Mouse (Mus musculus) myocyte (in vitro differentiated cells): Measurements from ENCODE around the gene Rnf43.

Source experiments
- E2F4 ChIP-seq: IDR thresholded peaks from one replicate; pipeline ENCODE4 v1.6.1; 2011; ENCODE audit warnings: mild to moderate bottlenecking, control low read depth, moderate library complexity; ENCODE audit not compliant: insufficient read depth
- POLR2A ChIP-seq: IDR thresholded peaks from one replicate; pipeline ENCODE4 v1.6.1; 2011; ENCODE audit warnings: low read depth, mild to moderate bottlenecking, control low read depth, moderate library complexity; ENCODE audit not compliant: insufficient read length
- USF1 ChIP-seq: IDR thresholded peaks from one replicate; pipeline ENCODE4 v1.6.1; 2011; ENCODE audit warnings: low read depth, mild to moderate bottlenecking, control low read depth, moderate library complexity

DNA sequence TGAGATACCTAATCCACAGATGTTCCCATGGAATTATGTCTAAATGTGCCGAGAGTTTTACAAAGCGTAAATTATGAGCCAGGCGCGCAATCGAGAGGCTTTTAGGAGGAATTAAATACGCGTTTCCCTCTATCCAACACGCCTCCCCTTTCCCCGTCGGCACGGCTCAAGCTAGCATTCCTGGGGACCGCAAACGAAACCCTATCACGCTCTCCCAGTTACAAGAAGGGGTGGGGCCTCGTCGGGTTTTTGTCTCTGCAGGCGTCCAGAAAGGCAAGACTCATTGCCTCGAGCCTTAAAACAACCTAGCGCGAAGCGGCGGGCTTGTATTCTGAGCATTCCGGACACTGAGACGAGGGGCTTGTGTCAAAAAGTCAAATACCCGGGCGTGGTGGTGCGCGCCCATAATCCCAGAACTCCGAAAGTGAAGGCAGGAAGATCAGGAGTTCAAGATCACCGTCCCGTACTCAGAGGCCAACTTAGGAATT is 74.2 kb downstream of the Rnf43 start:
- no peak for TF ChIP-seq USF1
- no peak for TF ChIP-seq E2F4
- TF ChIP-seq POLR2A, result no peak
